Mouse (Mus musculus): ENCODE data around the gene Epn2. TPM values are rescaled to one million over a fixed set of nuclear protein-coding genes. Genes with fewer than 3 reads are reported as not detected.

The Epn2 gene
- polyA plus RNA-seq, 1 experiment, result 107 TPM

DNA sequence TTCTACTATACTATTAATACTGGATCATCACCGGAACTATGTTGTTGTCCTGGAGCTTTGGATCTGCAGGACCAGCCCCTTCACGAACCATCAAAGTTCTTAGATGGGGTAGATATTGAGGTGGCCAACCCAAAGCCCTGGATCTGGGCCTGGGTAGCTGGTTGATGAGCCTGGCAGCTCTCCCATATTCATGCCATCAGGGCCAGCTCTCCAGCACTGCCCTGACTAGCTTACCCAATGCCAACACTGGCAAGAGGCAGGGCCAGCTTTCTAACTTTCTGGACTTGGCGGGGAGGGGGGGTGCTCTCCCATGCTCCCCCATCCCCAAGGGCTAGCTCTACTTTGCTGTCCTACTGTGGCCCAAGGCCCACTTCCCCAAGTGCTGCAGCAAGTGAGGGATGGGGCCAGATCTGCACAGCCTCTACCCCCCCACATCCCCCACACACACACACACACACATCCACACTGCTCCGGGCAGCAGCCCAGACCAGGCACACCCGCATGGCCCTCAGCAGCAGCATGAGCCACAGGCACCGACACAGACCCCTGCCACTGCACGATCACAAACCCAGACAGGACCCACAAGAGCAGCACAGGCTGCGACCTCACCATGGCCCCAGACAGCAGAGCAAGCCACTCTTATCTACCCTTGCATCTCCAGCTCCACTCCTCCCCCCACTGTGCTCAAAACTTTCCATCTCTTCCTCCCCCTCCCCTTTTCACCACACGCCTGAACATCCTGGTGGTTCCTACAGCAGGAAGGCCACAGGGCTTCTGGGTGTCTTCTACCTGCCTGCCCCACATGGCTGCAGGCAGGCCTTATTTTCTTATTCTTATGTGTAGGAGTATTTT, 98.0 kb downstream of the Epn2 start:
- no peak overlapping the region for H3K27ac ChIP-seq (ENCODE audit: insufficient read depth, low read length)

DNA sequence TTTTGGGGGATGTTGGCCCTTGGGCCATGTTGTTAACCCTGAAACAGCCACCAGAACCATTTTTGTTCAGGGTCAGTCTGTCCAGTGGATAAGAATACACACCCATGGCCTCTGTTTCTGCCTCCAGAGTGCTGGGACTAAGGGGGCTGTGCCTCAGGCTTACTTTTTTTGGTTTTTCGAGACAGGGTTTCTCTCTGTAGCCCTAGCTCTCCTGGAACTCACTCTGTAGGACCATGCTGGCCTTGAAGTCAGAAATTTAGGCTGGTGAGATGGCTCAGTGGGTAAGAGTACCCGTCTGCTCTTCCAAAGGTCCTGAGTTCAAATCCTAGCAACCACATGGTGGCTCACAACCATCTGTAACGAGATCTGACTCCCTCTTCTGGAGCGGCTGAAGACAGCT, 100.7 kb downstream of the Epn2 start:
- no peak for TF ChIP-seq POLR2A (IDR thresholded peaks at IDR 0.05; ENCODE audit: extremely low read depth, insufficient read depth, low read length)
- no peak for TF ChIP-seq CTCF (IDR thresholded peaks at IDR 0.05; ENCODE audit: extremely low read depth, insufficient read depth, low read length)
- H3K4me1 ChIP-seq (ENCODE audit: control insufficient read depth, insufficient read depth, low read length), result peaks cover 1% of the 10 kb centered on the region; the same call in 1 of the 2 replicates
- H3K4me3 ChIP-seq (ENCODE audit: insufficient read depth, low read length), result no peak overlapping the region
- H3K27ac ChIP-seq (ENCODE audit: insufficient read depth, low read length), result no peak overlapping the region

More for the DNA sequence above, 98.0 kb downstream of the Epn2 start:
- Histone ChIP-seq H3K4me3 (ENCODE audit: insufficient read depth, low read length) (no peak overlapping the region), H3K4me1 (ENCODE audit: control insufficient read depth, insufficient read depth, low read length) (peaks cover 1% of the 10 kb centered on the region; the same call in 1 of the 2 replicates)
- TF ChIP-seq CTCF (IDR thresholded peaks at IDR 0.05; ENCODE audit: extremely low read depth, insufficient read depth, low read length) (no peak), POLR2A (IDR thresholded peaks at IDR 0.05; ENCODE audit: extremely low read depth, insufficient read depth, low read length) (no peak)

- peak overlapping the region; percentile 26; the same call in 1 of the 2 replicates for H3K4me3 ChIP-seq (ENCODE audit: insufficient read depth, low read length)
- TF ChIP-seq CTCF (IDR thresholded peaks at IDR 0.05; ENCODE audit: extremely low read depth, insufficient read depth, low read length), result no peak
- no peak for TF ChIP-seq POLR2A (IDR thresholded peaks at IDR 0.05; ENCODE audit: extremely low read depth, insufficient read depth, low read length)
- peaks cover 1% of the 10 kb centered on the region; the same call in 1 of the 2 replicates for H3K4me1 ChIP-seq (ENCODE audit: control insufficient read depth, insufficient read depth, low read length)
- no peak overlapping the region for H3K27ac ChIP-seq (ENCODE audit: insufficient read depth, low read length)
These were observed 101.7 kb downstream of the Epn2 start for GRCm38 (mm10) chr11:61477566-61478508.

DNA sequence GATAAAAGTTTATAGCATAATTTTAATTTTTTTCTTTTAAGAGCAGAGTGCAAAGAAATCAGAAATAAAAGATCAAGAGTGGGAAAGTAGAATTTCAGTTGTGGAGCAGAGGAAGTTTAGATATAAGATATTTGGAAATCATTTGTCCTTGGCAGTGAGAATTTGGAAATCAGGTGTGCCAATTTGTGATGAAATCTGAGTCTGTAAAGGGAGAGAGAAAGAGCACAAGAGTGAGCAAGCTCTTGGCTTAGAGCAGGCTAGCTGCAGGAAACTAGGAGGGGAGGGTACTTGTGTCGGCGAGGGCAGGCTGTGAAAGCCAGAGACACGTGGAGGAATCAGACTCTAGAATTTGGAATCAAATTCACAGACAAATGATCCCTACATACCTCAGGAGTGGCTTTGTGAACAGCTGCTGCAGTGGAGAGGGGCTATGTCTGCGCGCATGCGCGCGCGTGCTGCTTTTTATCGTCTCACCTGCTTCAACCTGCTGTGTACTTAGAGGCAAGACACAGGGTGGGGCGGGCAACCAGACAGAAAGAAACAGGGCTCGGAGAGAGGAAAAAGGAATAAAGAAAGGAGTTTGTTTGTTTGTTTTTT, 102.6 kb downstream of the Epn2 start:
- Histone ChIP-seq H3K27ac (ENCODE audit: insufficient read depth, low read length) (no peak overlapping the region), H3K4me1 (ENCODE audit: control insufficient read depth, insufficient read depth, low read length) (peaks cover 3% of the 10 kb centered on the region), H3K4me3 (ENCODE audit: insufficient read depth, low read length) (peak overlapping the region; percentile 26; the same call in 1 of the 2 replicates)
- TF ChIP-seq POLR2A (IDR thresholded peaks at IDR 0.05; ENCODE audit: extremely low read depth, insufficient read depth, low read length) (no peak), CTCF (IDR thresholded peaks at IDR 0.05; ENCODE audit: extremely low read depth, insufficient read depth, low read length) (no peak)

GRCm38 (mm10) chr11:61473630-61474029, 105.9 kb downstream of the Epn2 start:
- TF ChIP-seq CTCF (IDR thresholded peaks at IDR 0.05; ENCODE audit: extremely low read depth, insufficient read depth, low read length), result no peak
- TF ChIP-seq POLR2A (IDR thresholded peaks at IDR 0.05; ENCODE audit: extremely low read depth, insufficient read depth, low read length), result no peak
- no peak overlapping the region for H3K4me3 ChIP-seq (ENCODE audit: insufficient read depth, low read length)
- H3K27ac ChIP-seq (ENCODE audit: insufficient read depth, low read length), result no peak overlapping the region

DNA sequence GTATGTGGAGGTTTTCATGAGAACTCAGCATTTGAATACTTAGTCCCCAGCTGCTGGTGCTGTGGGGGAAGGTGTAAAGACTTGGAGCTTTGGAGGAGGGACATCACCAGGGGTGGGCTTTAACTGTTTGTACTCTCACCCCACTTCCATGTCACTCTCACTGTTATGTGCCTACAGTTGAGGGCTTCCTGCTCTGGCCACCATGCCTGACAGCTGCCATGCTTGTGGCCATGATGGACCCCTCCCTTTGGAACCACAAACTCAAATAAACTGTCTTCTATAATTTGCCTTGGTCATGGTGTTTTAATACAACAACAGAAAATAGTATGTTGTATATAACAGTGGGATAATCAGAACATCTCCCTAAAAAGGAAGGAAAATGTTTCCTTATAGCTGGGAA, 108.6 kb downstream of the Epn2 start:
- no peak overlapping the region for H3K27ac ChIP-seq (ENCODE audit: insufficient read depth, low read length)
- H3K4me3 ChIP-seq (ENCODE audit: insufficient read depth, low read length), result no peak overlapping the region
- TF ChIP-seq POLR2A (IDR thresholded peaks at IDR 0.05; ENCODE audit: extremely low read depth, insufficient read depth, low read length) (no peak), CTCF (IDR thresholded peaks at IDR 0.05; ENCODE audit: extremely low read depth, insufficient read depth, low read length) (no peak)

More at GRCm38 (mm10) chr11:61473630-61474029, 105.9 kb downstream of the Epn2 start:
- H3K4me1 ChIP-seq (ENCODE audit: control insufficient read depth, insufficient read depth, low read length), result peaks cover 3% of the 10 kb centered on the region

GRCm38 (mm10) chr11:61469317-61469917, 110.1 kb downstream of the Epn2 start:
- TF ChIP-seq CTCF (IDR thresholded peaks at IDR 0.05; ENCODE audit: extremely low read depth, insufficient read depth, low read length), result no peak
- TF ChIP-seq POLR2A (IDR thresholded peaks at IDR 0.05; ENCODE audit: extremely low read depth, insufficient read depth, low read length), result no peak
- H3K27ac ChIP-seq (ENCODE audit: insufficient read depth, low read length), result no peak overlapping the region
- H3K4me1 ChIP-seq (ENCODE audit: control insufficient read depth, insufficient read depth, low read length), result peaks cover 2% of the 10 kb centered on the region; the same call in 1 of the 2 replicates
- H3K4me3 ChIP-seq (ENCODE audit: insufficient read depth, low read length), result no peak overlapping the region

More for the DNA sequence above, 108.6 kb downstream of the Epn2 start:
- H3K4me1 ChIP-seq (ENCODE audit: control insufficient read depth, insufficient read depth, low read length), result peaks cover 2% of the 10 kb centered on the region; the same call in 1 of the 2 replicates

DNA sequence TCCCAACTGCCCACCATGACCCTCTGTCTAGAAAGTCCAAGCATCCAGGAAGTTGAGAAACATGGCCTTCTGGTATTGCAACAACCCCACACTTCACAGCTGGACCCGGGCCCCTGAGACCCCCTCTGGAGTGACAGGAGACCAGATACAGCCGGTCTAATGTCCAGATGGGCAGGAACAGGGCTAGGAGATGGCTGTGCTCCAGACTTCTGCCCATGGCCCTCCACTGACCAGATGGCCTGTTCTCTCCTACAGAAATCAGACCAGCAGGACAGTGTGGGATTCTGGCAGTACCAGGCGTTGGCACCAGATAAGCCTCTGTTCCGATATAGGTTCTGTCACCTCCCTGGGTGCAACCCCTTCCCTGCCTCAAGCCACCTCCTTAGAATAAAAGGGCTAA, 111.0 kb downstream of the Epn2 start:
- peaks cover 2% of the 10 kb centered on the region; the same call in 1 of the 2 replicates for H3K4me1 ChIP-seq (ENCODE audit: control insufficient read depth, insufficient read depth, low read length)
- H3K4me3 ChIP-seq (ENCODE audit: insufficient read depth, low read length), result no peak overlapping the region
- TF ChIP-seq CTCF (IDR thresholded peaks at IDR 0.05; ENCODE audit: extremely low read depth, insufficient read depth, low read length), result no peak
- TF ChIP-seq POLR2A (IDR thresholded peaks at IDR 0.05; ENCODE audit: extremely low read depth, insufficient read depth, low read length), result no peak
- H3K27ac ChIP-seq (ENCODE audit: insufficient read depth, low read length), result no peak overlapping the region

Other genes with a start within 250 kb of the Epn2 start
- 0.06 and 0.23 TPM in 2 replicates for gene Slc47a2, start 236.8 kb downstream of the Epn2 start, polyA plus RNA-seq (2012; rRNA removed)
- 3.8 and 6.4 TPM in 2 replicates for gene Slc47a1, start 201.3 kb downstream of the Epn2 start, polyA plus RNA-seq (2012; rRNA removed)
- gene Rnf112, start 125.6 kb downstream of the Epn2 start, polyA plus RNA-seq (2012; rRNA removed), result 453 and 528 TPM in 2 replicates
- 3.2 and 4.6 TPM in 2 replicates for gene Mfap4, start 94.3 kb downstream of the Epn2 start, polyA plus RNA-seq (2012; rRNA removed)
- 32.2 and 36.7 TPM in 2 replicates for gene Mapk7, start 85.3 kb downstream of the Epn2 start, polyA plus RNA-seq (2012; rRNA removed)
- 50.0 and 50.2 TPM in 2 replicates for gene B9d1, start 74.5 kb downstream of the Epn2 start, polyA plus RNA-seq (2012; rRNA removed)
- gene Grap, start 73.6 kb upstream of the Epn2 start, polyA plus RNA-seq (2012; rRNA removed), result 6.2 and 6.9 TPM in 2 replicates
- gene Fam83g, start 104.4 kb upstream of the Epn2 start, polyA plus RNA-seq (2012; rRNA removed), result 0.04 TPM in 2 replicates
- gene Slc5a10, start 141.1 kb upstream of the Epn2 start, polyA plus RNA-seq (2012; rRNA removed), result 0.11 and 0.19 TPM in 2 replicates
- 36.5 and 38.9 TPM in 2 replicates for gene Prpsap2, start 182.4 kb upstream of the Epn2 start, polyA plus RNA-seq (2012; rRNA removed)